Mouse (Mus musculus): ENCODE data around the gene Smg9.

Smg9 gene

GRCm38 (mm10) chr7:24371809-24372145 is 27.6 kb upstream of the Smg9 start:
- no peak for TF ChIP-seq GATA4 (IDR thresholded peaks at IDR 0.05; ENCODE audit: insufficient replicate concordance, low read length)

- no peak for TF ChIP-seq GATA4 (IDR thresholded peaks at IDR 0.05; ENCODE audit: insufficient replicate concordance, low read length)
These were observed 27.1 kb upstream of the Smg9 start for GRCm38 (mm10) chr7:24372300-24372699.

GRCm38 (mm10) chr7:24372786-24373185 is 26.6 kb upstream of the Smg9 start:
- TF ChIP-seq GATA4 (IDR thresholded peaks at IDR 0.05; ENCODE audit: insufficient replicate concordance, low read length) = no peak

- TF ChIP-seq GATA4 (IDR thresholded peaks at IDR 0.05; ENCODE audit: insufficient replicate concordance, low read length) = no peak
These were observed 25.7 kb upstream of the Smg9 start for GRCm38 (mm10) chr7:24373538-24374379.

- no peak for TF ChIP-seq GATA4 (IDR thresholded peaks at IDR 0.05; ENCODE audit: insufficient replicate concordance, low read length)
These were observed 23.0 kb upstream of the Smg9 start for GRCm38 (mm10) chr7:24376456-24376855.

GRCm38 (mm10) chr7:24377091-24377865 is 22.1 kb upstream of the Smg9 start:
- TF ChIP-seq GATA4 (IDR thresholded peaks at IDR 0.05; ENCODE audit: insufficient replicate concordance, low read length) = no peak; the same call in 1 of the 2 replicates

GRCm38 (mm10) chr7:24378049-24378701 is 21.2 kb upstream of the Smg9 start:
- TF ChIP-seq GATA4 (IDR thresholded peaks at IDR 0.05; ENCODE audit: insufficient replicate concordance, low read length) = no peak

GRCm38 (mm10) chr7:24379934-24380333 is 19.5 kb upstream of the Smg9 start:
- no peak for TF ChIP-seq GATA4 (IDR thresholded peaks at IDR 0.05; ENCODE audit: insufficient replicate concordance, low read length)

- TF ChIP-seq GATA4 (IDR thresholded peaks at IDR 0.05; ENCODE audit: insufficient replicate concordance, low read length) = no peak
These were observed 19.0 kb upstream of the Smg9 start for GRCm38 (mm10) chr7:24380370-24380769.

- TF ChIP-seq GATA4 (IDR thresholded peaks at IDR 0.05; ENCODE audit: insufficient replicate concordance, low read length) = no peak
These were observed 16.6 kb upstream of the Smg9 start for GRCm38 (mm10) chr7:24382730-24383372.

- no peak for TF ChIP-seq GATA4 (IDR thresholded peaks at IDR 0.05; ENCODE audit: insufficient replicate concordance, low read length)
These were observed 15.3 kb upstream of the Smg9 start for GRCm38 (mm10) chr7:24384070-24384469.

- no peak for TF ChIP-seq GATA4 (IDR thresholded peaks at IDR 0.05; ENCODE audit: insufficient replicate concordance, low read length)
These were observed 14.6 kb upstream of the Smg9 start for GRCm38 (mm10) chr7:24384827-24385226.

GRCm38 (mm10) chr7:24387059-24387556 is 12.3 kb upstream of the Smg9 start:
- TF ChIP-seq GATA4 (IDR thresholded peaks at IDR 0.05; ENCODE audit: insufficient replicate concordance, low read length) = no peak

GRCm38 (mm10) chr7:24389516-24390187 is 9.8 kb upstream of the Smg9 start:
- no peak for TF ChIP-seq GATA4 (IDR thresholded peaks at IDR 0.05; ENCODE audit: insufficient replicate concordance, low read length)

GRCm38 (mm10) chr7:24390512-24390911 is 8.9 kb upstream of the Smg9 start:
- no peak for TF ChIP-seq GATA4 (IDR thresholded peaks at IDR 0.05; ENCODE audit: insufficient replicate concordance, low read length)
